Mouse (Mus musculus): ENCODE measurements around the gene Gm9508.

Gm9508 gene

DNA sequence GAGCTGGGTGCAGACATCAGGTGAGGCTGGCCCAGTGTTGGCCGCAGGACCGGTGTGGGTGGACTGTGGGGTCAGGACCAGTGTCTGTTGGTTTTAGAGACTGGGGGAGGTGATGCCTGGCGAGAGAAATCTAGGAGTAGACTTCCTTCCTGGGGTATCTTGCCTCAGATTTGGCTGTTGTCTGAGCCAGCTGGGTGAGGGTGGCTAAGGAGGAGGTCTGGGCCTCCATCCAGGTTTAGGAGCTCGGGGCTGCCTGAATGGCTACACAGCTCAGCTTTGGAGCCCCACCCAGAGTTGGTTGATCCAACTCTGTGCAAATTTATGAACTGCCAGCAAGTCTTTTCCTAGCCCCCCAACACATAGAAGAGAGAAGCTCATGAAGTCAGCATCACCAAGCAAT, 29.6 kb downstream of the Gm9508 start:
- no peak for DNase-seq (ENCODE audit: low spot score)

DNA sequence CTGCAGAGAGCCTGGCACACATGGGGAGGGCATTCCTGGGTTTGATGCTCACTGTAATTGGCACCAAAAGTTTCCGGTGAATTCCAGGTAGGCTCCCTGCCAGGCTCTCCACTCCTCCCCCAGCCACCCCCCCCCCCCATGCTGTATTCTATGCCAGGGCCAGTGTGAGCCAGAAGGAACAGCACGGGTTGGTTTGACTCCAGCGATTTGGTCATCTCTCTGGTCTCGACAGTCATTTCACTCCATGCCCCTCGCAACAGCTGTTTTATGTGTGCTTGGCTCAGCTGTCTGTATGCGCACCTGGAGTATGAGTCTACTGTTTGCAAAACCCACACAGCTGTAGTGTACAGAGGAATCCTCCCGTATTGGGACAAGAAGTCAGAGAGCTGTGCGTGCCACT, 30.7 kb downstream of the Gm9508 start:
- no peak for DNase-seq (ENCODE audit: low spot score)

DNA sequence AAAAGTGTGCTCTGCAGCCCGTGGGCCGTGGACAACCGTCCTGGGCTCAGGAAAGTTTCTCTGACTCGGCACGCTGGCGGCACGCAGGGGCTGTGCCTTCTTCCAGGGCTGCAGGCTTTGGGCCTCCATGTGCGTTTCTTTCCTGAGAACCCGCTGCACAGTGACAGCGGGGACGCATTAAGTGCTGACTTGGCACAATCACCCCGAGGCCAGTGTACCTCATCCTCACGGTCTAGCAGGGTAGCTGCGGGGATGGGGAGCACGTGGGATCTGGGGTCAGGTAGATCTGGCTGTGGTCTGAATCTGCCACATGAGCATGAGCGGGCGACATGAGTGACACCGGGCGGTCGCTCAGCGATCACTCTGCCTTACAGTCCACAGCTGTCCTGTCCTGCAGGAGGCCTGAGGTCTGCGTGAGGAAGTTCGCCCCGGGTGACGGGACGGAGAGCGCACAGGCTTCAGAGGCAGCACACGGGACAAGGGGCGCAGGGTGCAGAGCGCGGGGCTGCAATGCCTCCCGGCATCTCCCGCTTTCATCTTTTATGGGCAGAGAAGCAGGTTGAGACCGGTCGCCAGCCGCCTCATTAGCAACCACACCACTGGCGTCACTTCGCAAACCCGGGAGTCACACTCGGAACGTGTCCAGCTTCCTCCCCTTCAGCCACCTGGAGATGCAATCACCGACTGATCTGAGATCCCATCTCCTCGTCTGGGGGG, 32.9 kb downstream of the Gm9508 start:
- no peak for DNase-seq (ENCODE audit: low spot score)

DNA sequence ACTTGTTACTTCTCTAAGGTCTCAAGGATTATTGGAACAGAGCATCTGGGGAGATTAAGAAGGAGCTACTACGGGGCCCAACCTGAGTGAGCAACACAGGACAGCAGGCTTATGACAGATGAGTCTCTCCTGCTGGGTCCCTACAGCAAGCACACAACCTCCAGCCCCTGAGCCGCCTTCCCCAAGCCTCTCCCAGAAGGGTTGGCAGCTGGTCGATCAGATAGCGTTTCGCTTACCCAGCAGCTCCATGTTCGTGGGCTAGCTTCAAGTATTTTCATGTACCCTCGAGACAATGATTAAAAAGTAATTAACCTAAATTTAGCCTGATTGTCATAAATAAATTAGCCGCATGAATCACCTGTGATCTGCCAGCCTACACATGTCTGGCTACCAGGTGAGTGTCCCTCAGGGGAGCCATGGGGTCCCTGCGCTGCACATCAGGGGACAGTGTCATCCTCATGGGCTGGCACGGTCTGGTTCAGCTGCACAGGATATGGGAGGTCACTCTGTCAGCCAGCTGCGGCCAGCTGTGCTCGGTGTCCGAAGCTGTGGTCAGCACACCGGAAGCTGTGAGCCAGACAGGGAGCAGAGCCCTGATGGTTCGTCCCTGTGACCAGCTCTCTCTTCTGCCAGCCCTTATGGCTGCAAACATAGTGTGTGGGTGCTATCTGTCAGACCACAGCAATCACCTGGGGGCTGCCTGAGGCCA, 38.6 kb downstream of the Gm9508 start:
- DNase-seq (ENCODE audit: low spot score) = no peak

DNA sequence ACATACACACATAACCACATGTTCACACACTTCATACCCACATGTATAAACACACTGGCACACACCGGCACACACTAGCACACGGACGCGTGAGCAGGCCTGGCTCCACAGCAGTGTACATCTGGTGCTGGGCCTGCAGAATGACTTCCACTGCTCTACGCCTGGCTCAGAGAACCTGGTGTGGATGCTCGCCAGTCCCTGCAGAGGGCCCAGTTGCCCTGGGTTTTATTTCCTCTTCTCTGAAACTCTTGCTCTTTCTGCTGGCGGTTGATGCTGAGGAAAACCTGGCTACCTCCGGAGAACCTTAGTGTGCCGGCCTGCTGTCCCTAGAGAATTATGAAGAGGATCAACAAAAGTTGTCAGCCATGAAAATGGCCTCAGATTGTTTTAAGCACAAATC, 45.0 kb downstream of the Gm9508 start:
- DNase-seq (ENCODE audit: low spot score) = no peak

DNA sequence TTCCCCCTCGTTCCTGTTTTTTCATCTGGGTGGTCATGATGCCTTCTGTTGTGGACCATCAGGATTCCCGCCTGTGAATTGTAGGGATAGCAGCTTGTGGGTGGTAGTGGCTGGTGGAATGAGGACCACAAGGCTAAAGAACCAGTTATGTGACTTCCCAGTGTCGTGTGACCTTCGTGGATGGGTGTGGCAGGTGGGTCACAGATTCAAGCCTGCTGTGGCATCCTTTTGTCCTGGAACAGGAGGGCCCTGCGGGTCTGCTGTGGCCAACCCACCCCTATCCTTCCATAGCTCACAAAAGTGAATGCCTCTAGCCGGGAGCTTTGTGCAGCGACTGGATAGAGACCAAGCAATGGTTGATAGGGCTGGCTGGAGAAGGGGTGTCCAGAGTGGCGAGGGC, 49.1 kb downstream of the Gm9508 start:
- no peak for DNase-seq (ENCODE audit: low spot score)

DNA sequence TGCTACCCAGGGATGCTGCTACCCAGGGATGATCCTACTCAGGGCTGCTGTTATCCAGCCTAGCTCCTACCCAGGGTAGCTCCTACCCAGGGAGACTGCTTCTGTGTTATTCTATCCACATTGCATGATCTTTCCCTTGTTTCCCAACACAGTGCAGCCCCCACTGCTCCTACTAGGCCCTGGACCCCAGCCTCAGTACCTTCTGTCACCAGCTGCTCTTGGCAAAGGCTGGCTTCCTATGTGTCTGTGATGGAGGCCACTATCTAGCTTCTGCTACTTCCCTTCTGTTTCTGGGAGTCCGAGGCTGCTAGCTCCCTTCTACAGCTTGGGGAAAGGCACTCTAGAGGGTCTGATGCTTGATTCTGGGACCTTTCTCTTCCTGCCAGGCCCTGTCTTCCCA, 49.6 kb downstream of the Gm9508 start:
- DNase-seq (ENCODE audit: low spot score) = no peak
